Mouse (Mus musculus): ENCODE measurements around the gene Ptpro.

Ptpro gene

DNA sequence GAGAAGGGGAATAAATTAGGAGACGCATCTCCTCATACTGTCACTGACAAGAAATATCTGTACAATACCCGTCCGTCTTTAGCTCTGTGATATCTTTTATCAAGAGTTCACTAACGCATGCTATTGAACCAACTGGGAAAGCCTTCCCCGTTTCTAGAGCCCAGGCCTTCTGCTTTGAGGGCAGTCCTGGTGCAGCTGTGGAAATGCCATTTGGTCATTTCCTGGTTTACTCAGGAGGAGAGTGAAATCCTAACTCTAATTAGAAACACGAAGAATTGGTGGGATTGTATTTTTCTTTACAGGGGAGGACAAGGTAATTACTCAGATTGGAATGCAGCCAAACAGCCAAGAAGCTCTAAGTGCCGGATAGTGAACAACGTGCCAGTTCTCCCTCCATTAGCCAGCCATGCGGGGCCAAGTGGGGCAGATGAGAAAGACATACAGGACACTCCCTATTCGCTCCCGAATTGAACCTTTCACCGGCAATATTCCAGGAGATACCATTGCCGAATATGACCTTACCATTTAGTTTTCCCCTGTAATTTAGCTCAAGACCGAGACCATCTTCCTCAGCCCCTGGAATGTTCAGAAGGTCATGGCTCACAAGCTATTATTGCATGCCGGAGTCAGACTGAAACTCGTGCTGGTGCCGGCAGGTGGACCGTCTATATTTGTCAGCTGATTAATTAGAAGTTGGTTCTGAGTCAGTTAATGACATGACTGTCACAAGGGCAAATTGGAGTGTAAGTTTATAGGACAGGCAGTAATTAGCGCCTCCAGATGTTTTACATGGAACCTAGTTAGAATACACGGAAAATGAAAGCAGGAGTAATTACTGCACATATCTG is 43.1 kb downstream of the Ptpro start:
- no peak for DNase-seq (ENCODE audit: low spot score)

GRCm38 (mm10) chr6:137302561-137302960 is 50.4 kb downstream of the Ptpro start:
- no peak for DNase-seq (ENCODE audit: low spot score)

- no peak for DNase-seq (ENCODE audit: low spot score)
Observed at GRCm38 (mm10) chr6:137303824-137304223, 51.7 kb downstream of the Ptpro start.

GRCm38 (mm10) chr6:137315265-137315664 is 63.1 kb downstream of the Ptpro start:
- no peak for DNase-seq (ENCODE audit: low spot score)

- DNase-seq (ENCODE audit: low spot score): no peak
Observed at GRCm38 (mm10) chr6:137316358-137316757, 64.2 kb downstream of the Ptpro start.

DNA sequence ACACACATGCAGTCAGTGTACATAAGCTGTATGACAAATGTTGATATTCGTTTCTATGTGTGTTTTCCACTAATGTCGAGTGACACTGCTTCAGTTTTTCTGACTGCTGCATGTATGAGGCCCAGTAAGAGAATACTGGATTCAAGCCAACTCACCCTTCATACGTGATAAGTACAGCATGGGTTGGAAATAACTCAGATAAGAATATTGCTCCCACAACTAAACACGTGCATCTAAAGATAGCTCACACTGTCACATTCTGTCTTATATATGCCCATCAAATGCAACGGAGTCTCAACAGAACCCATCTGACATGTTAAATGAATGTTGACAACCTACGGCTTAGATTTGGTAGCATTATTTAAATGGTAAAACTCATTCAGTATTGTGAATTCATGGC is 65.4 kb downstream of the Ptpro start:
- no peak for DNase-seq (ENCODE audit: low spot score)

DNA sequence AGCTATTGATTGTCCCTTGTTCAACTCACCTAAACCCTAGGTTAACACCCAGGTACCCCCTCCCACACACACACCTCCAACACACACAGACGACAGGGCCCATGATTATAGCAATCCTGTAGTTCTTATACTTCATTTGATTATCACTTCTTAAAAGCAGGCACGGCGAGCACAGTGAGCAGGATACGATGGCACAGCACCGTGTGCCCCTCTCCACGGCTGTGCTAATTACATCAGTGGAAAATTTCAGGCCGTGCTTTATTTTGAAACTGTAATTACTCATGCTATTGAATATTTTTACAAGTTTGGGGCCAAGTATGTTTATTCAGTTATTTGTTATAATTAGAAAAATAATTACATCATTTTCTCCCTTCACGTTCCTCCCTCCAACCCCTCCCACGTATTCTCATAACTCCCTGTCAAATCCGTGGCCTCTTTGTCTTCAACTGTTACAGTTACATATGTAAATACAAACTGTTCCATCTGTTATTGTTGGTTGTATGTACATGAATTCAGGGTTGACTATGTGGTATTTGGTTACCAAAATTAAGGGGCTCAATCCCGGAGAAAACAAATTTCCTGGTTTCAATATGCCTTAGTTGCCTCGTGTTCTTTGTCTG is 66.2 kb downstream of the Ptpro start:
- DNase-seq (ENCODE audit: low spot score): no peak

DNA sequence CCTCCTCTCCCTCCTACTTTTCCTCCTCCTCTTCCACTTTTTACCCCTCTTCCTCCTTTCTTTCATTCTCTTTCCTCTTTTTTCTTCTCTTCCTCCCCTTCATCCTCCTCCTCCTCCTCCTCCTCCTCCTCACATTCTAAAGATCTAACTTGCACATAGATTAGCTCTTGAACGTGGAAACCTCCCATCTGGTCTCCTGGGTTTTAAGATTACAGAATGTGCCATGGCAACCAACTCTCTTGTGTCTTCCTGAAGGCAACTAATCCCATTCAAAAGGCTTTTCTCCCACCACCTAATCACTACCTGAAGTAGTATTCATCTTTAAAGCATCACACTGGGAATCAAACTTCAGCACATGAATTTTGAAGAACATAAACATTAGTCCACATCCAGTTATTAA is 67.5 kb downstream of the Ptpro start:
- no peak for DNase-seq (ENCODE audit: low spot score)

- no peak for DNase-seq (ENCODE audit: low spot score)
Observed at GRCm38 (mm10) chr6:137327718-137328117, 75.6 kb downstream of the Ptpro start.

GRCm38 (mm10) chr6:137328228-137328627 is 76.1 kb downstream of the Ptpro start:
- no peak for DNase-seq (ENCODE audit: low spot score)

- DNase-seq (ENCODE audit: low spot score): no peak
Observed at GRCm38 (mm10) chr6:137330782-137331181, 78.7 kb downstream of the Ptpro start.

GRCm38 (mm10) chr6:137331826-137332225 is 79.7 kb downstream of the Ptpro start:
- DNase-seq (ENCODE audit: low spot score): no peak

- no peak for DNase-seq (ENCODE audit: low spot score)
Observed at GRCm38 (mm10) chr6:137339071-137339470, 87.0 kb downstream of the Ptpro start.

DNA sequence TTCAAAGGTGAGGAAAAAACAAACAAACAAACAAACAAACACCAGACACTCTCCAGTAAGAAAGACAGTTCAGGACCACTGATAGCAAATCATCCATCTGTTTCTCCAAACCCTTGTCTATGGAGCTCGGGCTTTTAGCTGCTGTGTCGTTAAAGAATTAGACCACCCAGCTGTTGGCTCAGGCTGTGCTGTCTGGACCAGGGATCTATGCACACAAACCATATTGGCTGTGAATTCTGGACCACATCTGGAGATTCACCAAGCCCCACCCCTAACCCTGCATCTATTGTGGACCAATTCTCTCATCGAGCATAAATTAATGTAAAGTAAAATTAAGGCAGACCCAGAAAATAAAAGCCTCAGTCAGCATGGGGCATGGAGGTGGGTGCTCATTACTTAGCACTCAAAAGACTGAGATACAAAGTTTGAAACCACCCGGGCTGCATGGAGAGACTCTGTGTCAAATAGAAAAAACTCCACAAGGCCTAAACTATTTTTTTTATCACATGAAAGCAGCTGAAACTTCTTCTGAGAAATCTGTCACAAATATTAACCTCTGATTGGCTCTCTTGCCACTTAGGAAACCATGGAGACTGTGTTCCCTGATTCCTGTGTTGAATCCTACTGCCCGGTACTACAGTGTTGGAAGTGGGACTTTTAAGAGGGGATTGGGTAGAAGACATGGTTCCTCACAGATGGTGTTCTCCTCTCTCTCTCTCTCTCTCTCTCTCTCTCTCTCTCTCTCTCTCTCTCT is 91.7 kb downstream of the Ptpro start:
- DNase-seq (ENCODE audit: low spot score): no peak

GRCm38 (mm10) chr6:137360166-137360565 is 108.0 kb downstream of the Ptpro start:
- no peak for DNase-seq (ENCODE audit: low spot score)

DNA sequence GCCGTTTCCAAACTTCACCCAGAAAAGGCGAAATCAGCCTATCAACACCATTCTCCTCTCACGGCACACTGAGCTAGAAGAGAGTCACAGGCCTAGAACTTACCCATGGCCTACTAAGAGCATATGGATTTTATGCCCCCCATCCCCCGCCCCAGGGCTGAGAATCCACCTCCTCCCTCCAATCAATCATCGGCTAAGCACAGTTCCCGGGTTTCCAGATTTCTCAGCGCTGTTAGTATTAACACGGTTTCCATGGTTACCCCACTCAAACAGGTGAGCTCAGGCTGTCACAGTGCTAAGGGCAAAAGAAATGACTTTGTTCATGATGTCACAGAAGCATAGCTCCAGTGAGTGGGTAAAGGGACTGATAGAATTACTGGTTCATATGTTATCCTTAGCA is 110.1 kb downstream of the Ptpro start:
- DNase-seq (ENCODE audit: low spot score): peak; percentile 37

- DNase-seq (ENCODE audit: low spot score): no peak
Observed at GRCm38 (mm10) chr6:137364681-137365080, 112.6 kb downstream of the Ptpro start.

- DNase-seq (ENCODE audit: low spot score): no peak
Observed at GRCm38 (mm10) chr6:137365637-137366036, 113.5 kb downstream of the Ptpro start.

DNA sequence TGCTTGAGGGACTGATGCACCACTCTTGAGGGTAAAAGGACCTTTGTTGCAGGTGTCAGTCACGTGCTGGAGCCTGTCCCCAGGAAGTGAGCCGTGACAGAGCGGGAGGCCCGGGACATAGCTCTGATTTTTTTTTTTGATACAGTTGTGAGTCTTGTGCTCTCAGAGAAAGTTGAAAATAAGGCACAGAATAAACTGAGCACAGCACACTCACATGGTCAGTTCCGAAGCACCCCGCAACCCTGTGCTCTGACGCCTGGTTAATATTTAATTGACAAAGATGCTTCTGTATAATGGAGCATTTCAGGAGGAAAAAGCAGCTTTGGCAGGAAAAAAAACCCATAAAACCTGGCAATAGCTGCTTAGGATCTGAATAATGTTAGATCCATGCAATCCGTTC is 118.6 kb downstream of the Ptpro start:
- no peak for DNase-seq (ENCODE audit: low spot score)

DNA sequence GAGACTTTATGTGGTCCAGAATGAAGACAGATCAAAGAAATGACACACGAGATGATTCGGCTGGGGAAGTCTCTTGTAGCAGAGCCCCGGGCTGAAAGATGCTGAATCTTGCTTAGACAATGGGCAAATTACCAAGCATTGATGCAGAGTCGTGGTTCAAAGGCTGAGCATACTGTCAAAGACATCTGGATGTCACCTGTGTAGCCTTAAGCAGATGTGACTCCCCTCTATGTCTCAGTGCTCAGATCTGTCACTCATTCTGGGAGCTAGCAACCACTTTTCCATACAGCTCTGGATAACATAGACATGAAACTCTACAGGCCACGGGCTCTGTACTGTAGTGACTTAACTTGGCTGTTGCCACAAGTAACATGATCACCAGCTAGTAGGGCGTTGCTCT is 119.3 kb downstream of the Ptpro start:
- no peak for DNase-seq (ENCODE audit: low spot score)

DNA sequence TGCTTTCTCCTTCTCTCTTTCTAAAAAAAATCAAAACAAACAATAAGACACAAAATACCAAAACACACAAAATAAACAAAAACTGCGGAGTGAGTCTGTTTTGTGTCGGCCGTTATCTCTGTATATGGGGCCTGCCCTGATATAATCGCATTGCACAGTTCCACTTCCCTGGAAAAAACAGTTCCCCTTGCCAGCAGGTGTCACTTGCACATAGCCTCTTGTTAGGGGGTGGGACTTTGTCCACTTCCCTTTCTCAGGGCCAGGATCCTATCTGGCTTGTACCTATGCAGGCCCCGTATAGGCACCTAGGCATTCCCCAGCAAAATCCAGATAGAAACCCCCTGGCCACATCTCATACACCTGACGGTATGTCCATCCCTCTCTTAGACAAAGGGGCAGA is 121.8 kb downstream of the Ptpro start:
- no peak for DNase-seq (ENCODE audit: low spot score)

- DNase-seq (ENCODE audit: low spot score): no peak
Observed at GRCm38 (mm10) chr6:137382546-137382945, 130.4 kb downstream of the Ptpro start.

DNA sequence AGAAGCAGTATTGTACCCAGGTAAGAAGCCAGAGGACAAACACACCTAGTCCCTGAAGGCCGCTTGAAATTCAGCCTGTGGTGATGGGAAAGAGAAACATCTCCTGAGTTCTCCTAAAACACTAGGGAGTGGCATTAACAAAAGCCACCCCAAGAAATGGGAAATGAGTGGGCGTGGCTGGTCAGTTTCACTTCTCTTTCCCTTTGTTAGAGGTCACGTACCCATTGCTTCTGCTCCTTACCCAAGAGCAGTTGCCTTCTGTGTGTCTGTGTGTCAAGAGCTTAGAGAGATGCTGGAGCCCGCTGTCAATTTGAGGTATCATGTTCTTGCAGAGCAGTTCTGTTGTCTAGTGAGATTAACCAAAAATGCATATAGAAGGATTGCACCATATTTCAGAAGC is 134.2 kb downstream of the Ptpro start:
- no peak for DNase-seq (ENCODE audit: low spot score)
